Mouse (Mus musculus): Measurements from ENCODE around the gene Ptprn2. TPM values are rescaled to one million over a fixed set of nuclear protein-coding genes. Genes with fewer than 3 reads are reported as not detected.

Ptprn2 gene
- polyA plus RNA-seq, 1 experiment from 2014 or later: 0.13 TPM

GRCm38 (mm10) chr12:117192001-117192400, 706.5 kb downstream of the Ptprn2 start:
- no peak overlapping the region for H3K9ac ChIP-seq

GRCm38 (mm10) chr12:117196721-117197425, 711.4 kb downstream of the Ptprn2 start:
- Histone ChIP-seq H3K36me3 (no peaks in the 10 kb centered on the region), H3K27ac (no peak overlapping the region), H3K9ac (no peak overlapping the region), H3K27me3 (no peaks in the 10 kb centered on the region), H3K4me2 (no peak overlapping the region), H3K9me3 (replicated peaks) (no peaks in the 10 kb centered on the region), H3K4me3 (no peak overlapping the region), H3K4me1 (replicated peaks) (peaks cover 15% of the 10 kb centered on the region)
- WGBS: 22% methylated on average over 12 of the region's 12 CpGs
- ATAC-seq (replicated peaks; ENCODE audit: insufficient number of reproducible peaks, insufficient read depth, low FRiP score, low read depth): no peak

More at GRCm38 (mm10) chr12:117192001-117192400, 706.5 kb downstream of the Ptprn2 start:
- no peak for ATAC-seq (replicated peaks; ENCODE audit: insufficient number of reproducible peaks, insufficient read depth, low FRiP score, low read depth)
- Histone ChIP-seq H3K27me3 (no peaks in the 10 kb centered on the region), H3K27ac (no peak overlapping the region), H3K4me3 (no peak overlapping the region), H3K9me3 (replicated peaks) (no peaks in the 10 kb centered on the region), H3K4me1 (replicated peaks) (peaks cover 2% of the 10 kb centered on the region; the same call in 1 of the 2 replicates), H3K4me2 (no peak overlapping the region), H3K36me3 (no peaks in the 10 kb centered on the region)
- WGBS: 59% methylated on average over 4 of the region's 4 CpGs

GRCm38 (mm10) chr12:117198093-117198492, 712.6 kb downstream of the Ptprn2 start:
- H3K36me3 ChIP-seq: no peaks in the 10 kb centered on the region
- H3K27ac ChIP-seq: no peak overlapping the region
- no peak overlapping the region for H3K9ac ChIP-seq
- H3K27me3 ChIP-seq: no peaks in the 10 kb centered on the region
- H3K4me2 ChIP-seq: no peak overlapping the region
- 90% methylated on average over 8 of the region's 8 CpGs for WGBS
- no peak for ATAC-seq (replicated peaks; ENCODE audit: insufficient number of reproducible peaks, insufficient read depth, low FRiP score, low read depth)
- no peak overlapping the region for H3K4me3 ChIP-seq
- H3K4me1 ChIP-seq (replicated peaks): peaks cover 19% of the 10 kb centered on the region
- no peaks in the 10 kb centered on the region for H3K9me3 ChIP-seq (replicated peaks)

GRCm38 (mm10) chr12:117200117-117200516, 714.6 kb downstream of the Ptprn2 start:
- Histone ChIP-seq H3K36me3 (no peaks in the 10 kb centered on the region), H3K9me3 (replicated peaks) (no peaks in the 10 kb centered on the region), H3K9ac (no peak overlapping the region), H3K4me3 (peak overlapping the region; percentile 27), H3K27me3 (no peaks in the 10 kb centered on the region), H3K4me1 (replicated peaks) (peaks cover 19% of the 10 kb centered on the region), H3K4me2 (peak overlapping the region; percentile 55), H3K27ac (peak overlapping the region; percentile 82)
- 11% methylated on average over 9 of the region's 9 CpGs for WGBS
- ATAC-seq (replicated peaks; ENCODE audit: insufficient number of reproducible peaks, insufficient read depth, low FRiP score, low read depth): peak; percentile 85

- Histone ChIP-seq H3K4me3 (peak overlapping the region; percentile 27), H3K9ac (no peak overlapping the region), H3K4me2 (peak overlapping the region; percentile 55), H3K27ac (peak overlapping the region; percentile 82), H3K4me1 (replicated peaks) (peaks cover 19% of the 10 kb centered on the region), H3K27me3 (no peaks in the 10 kb centered on the region), H3K36me3 (no peaks in the 10 kb centered on the region), H3K9me3 (replicated peaks) (no peaks in the 10 kb centered on the region)
- peak; percentile 56; the same call in 1 of the 2 replicates for ATAC-seq (replicated peaks; ENCODE audit: insufficient number of reproducible peaks, insufficient read depth, low FRiP score, low read depth)
- WGBS: 31% methylated on average over 5 of the region's 5 CpGs
These were observed 715.1 kb downstream of the Ptprn2 start for GRCm38 (mm10) chr12:117200590-117200989.

- no peaks in the 10 kb centered on the region for H3K27me3 ChIP-seq
- H3K4me1 ChIP-seq (replicated peaks): peaks cover 16% of the 10 kb centered on the region
- ATAC-seq (replicated peaks; ENCODE audit: insufficient number of reproducible peaks, insufficient read depth, low FRiP score, low read depth): no peak
- no peak overlapping the region for H3K27ac ChIP-seq
- no peak overlapping the region for H3K4me2 ChIP-seq
- no peaks in the 10 kb centered on the region for H3K9me3 ChIP-seq (replicated peaks)
- 72% methylated on average over 7 of the region's 7 CpGs for WGBS
- no peak overlapping the region for H3K4me3 ChIP-seq
- no peaks in the 10 kb centered on the region for H3K36me3 ChIP-seq
- no peak overlapping the region for H3K9ac ChIP-seq
These were observed 718.0 kb downstream of the Ptprn2 start for GRCm38 (mm10) chr12:117203506-117203905.

- no peak for ATAC-seq (replicated peaks; ENCODE audit: insufficient number of reproducible peaks, insufficient read depth, low FRiP score, low read depth)
- Histone ChIP-seq H3K9ac (no peak overlapping the region), H3K4me3 (no peak overlapping the region), H3K27me3 (no peaks in the 10 kb centered on the region), H3K9me3 (replicated peaks) (no peaks in the 10 kb centered on the region), H3K4me1 (replicated peaks) (peaks cover 11% of the 10 kb centered on the region), H3K36me3 (no peaks in the 10 kb centered on the region), H3K27ac (no peak overlapping the region), H3K4me2 (no peak overlapping the region)
These were observed 719.4 kb downstream of the Ptprn2 start for GRCm38 (mm10) chr12:117204905-117205304.

- WGBS: 53% methylated on average over 4 of the region's 4 CpGs
- H3K27ac ChIP-seq: no peak overlapping the region
- no peak for ATAC-seq (replicated peaks; ENCODE audit: insufficient number of reproducible peaks, insufficient read depth, low FRiP score, low read depth)
These were observed 722.1 kb downstream of the Ptprn2 start for GRCm38 (mm10) chr12:117207421-117208120.

GRCm38 (mm10) chr12:117210467-117210866, 724.9 kb downstream of the Ptprn2 start:
- Histone ChIP-seq H3K4me1 (replicated peaks) (no peaks in the 10 kb centered on the region), H3K4me2 (no peak overlapping the region), H3K9ac (no peak overlapping the region), H3K27ac (no peak overlapping the region), H3K27me3 (no peaks in the 10 kb centered on the region), H3K36me3 (no peaks in the 10 kb centered on the region), H3K4me3 (no peak overlapping the region), H3K9me3 (replicated peaks) (no peaks in the 10 kb centered on the region)
- ATAC-seq (replicated peaks; ENCODE audit: insufficient number of reproducible peaks, insufficient read depth, low FRiP score, low read depth): no peak
- WGBS: 85% methylated on average over 4 of the region's 4 CpGs

More at GRCm38 (mm10) chr12:117207421-117208120, 722.1 kb downstream of the Ptprn2 start:
- no peak overlapping the region for H3K9ac ChIP-seq
- no peak overlapping the region for H3K4me2 ChIP-seq
- no peak overlapping the region for H3K4me3 ChIP-seq
- no peaks in the 10 kb centered on the region for H3K27me3 ChIP-seq
- no peaks in the 10 kb centered on the region for H3K4me1 ChIP-seq (replicated peaks)
- H3K36me3 ChIP-seq: no peaks in the 10 kb centered on the region
- no peaks in the 10 kb centered on the region for H3K9me3 ChIP-seq (replicated peaks)

- WGBS: 57% methylated on average over 1 of the region's 1 CpGs
- ATAC-seq (replicated peaks; ENCODE audit: insufficient number of reproducible peaks, insufficient read depth, low FRiP score, low read depth): no peak
These were observed 728.0 kb downstream of the Ptprn2 start for GRCm38 (mm10) chr12:117213531-117213930.

GRCm38 (mm10) chr12:117214272-117214671, 728.8 kb downstream of the Ptprn2 start:
- Histone ChIP-seq H3K4me3 (no peak overlapping the region), H3K27ac (no peak overlapping the region), H3K4me1 (replicated peaks) (no peaks in the 10 kb centered on the region), H3K4me2 (no peak overlapping the region), H3K9me3 (replicated peaks) (no peaks in the 10 kb centered on the region), H3K36me3 (no peaks in the 10 kb centered on the region), H3K27me3 (no peaks in the 10 kb centered on the region), H3K9ac (no peak overlapping the region)
- WGBS: 52% methylated on average over 4 of the region's 4 CpGs
- ATAC-seq (replicated peaks; ENCODE audit: insufficient number of reproducible peaks, insufficient read depth, low FRiP score, low read depth): no peak

More at GRCm38 (mm10) chr12:117213531-117213930, 728.0 kb downstream of the Ptprn2 start:
- H3K4me2 ChIP-seq: no peak overlapping the region
- no peaks in the 10 kb centered on the region for H3K36me3 ChIP-seq
- no peak overlapping the region for H3K27ac ChIP-seq
- no peaks in the 10 kb centered on the region for H3K4me1 ChIP-seq (replicated peaks)
- H3K9me3 ChIP-seq (replicated peaks): no peaks in the 10 kb centered on the region
- H3K27me3 ChIP-seq: no peaks in the 10 kb centered on the region
- no peak overlapping the region for H3K4me3 ChIP-seq
- H3K9ac ChIP-seq: no peak overlapping the region
